Mouse (Mus musculus) right cerebral cortex, postnatal 25 days (tissue): Measurements from ENCODE around the gene Mylk.
A peak's percentile ranks its signal among the peaks of the same experiment; 100 is the strongest.

Experiments
- DNase-seq: peaks from one replicate; pipeline ENCODE4 v3.0.0; 2022

Gene Mylk

DNA sequence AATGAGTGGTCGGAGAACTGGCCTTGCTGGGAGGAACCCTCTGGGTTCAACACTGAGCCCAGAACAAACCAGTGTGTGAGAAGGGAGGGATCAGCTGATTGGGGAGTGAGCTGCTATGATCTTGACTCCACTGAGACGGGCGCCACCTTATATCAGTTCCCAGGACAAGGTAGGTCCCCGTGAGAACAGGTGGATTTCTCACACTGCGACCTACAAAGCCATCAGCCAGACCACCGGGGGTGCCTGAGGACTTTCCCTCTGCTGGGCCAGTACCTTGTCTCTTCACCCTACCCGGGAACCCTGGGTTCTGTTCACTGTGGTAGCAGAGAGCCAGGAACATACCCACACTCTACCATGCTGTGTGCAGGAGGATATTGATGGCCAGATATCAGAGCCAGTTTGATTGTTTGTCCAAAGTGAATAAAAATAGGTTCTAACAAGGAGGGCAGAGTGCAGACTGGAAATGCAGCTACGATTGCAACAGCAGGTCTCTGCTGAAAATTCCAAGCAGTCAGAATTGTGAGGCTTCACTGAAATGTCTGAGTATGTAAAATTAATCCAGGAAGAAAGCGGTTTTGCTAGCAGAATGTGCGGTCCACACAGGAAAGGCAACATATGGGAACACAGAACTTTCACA lies 248.8 kb downstream of the Mylk start:
- DNase-seq, result no peak

DNA sequence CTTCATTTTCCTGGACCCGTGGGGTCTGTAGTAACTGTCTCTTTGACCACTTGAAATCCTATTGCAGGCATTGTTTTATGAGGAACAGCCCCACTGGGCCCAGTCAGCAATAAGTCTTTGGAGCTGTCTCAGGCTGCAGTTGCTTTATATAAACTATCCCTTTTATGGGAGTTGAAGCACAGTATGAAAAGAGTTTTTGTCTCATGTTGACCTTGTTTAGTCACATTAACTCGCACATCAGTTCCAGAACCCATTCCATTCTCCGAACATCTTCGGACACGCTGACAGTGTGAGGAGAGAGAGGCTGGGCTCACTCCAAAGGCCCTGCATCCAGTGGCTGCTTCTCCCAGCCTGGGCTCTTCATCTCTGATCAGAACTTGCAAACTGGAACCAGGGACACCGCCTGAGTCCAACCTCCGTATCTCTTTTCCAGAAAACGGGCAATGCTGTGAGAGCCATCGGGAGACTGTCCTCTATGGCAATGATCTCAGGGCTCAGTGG lies 249.7 kb downstream of the Mylk start:
- DNase-seq, result no peak

GRCm38 (mm10) chr16:34996133-34996532 lies 251.1 kb downstream of the Mylk start:
- peak; percentile 79 for DNase-seq

GRCm38 (mm10) chr16:34997052-34997451 lies 252.0 kb downstream of the Mylk start:
- DNase-seq, result no peak

GRCm38 (mm10) chr16:34997576-34997975 lies 252.6 kb downstream of the Mylk start:
- no peak for DNase-seq

- DNase-seq, result no peak
Measured at GRCm38 (mm10) chr16:34999016-34999415, 254.0 kb downstream of the Mylk start.

DNA sequence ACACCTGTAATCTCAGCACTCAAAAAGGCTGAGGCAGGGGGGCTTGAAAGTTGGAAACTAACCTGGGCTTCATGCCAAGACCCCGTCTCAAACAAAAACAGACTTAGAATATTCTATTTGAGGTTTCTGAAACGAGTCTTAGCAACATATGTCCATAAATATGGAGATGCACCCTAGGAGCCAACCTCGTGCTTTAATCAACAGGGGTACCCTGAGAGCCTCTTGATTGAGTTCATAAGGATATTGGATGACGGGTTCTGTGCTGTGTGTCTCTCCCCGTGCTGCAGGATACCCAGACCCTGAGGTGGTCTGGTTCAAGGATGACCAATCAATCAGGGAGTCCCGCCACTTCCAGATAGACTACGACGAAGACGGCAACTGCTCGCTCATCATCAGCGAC lies 255.0 kb downstream of the Mylk start:
- DNase-seq, result no peak

GRCm38 (mm10) chr16:35000923-35001560 lies 256.0 kb downstream of the Mylk start:
- peak; percentile 53 for DNase-seq

DNA sequence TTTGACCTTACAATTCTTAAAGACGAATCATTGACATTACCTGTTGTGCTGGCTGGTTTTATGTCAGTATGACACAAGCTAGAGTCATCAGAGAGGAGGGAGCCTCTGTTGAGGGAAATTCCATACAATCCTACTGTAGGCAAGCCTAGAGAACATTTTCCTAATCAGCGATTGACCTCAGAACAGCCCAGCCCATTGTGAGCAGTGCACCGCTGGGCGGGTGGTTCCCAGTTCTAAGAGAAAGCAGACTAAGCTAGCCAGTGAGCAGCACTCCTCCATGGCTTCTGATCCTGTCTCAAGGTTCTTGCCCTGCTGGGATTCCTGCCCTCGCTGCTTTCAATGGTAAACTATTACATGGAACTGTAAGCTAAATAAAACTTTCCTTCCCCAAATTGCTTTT lies 259.3 kb downstream of the Mylk start:
- DNase-seq, result no peak

GRCm38 (mm10) chr16:35004756-35005155 lies 259.7 kb downstream of the Mylk start:
- no peak for DNase-seq

GRCm38 (mm10) chr16:35006251-35006650 lies 261.2 kb downstream of the Mylk start:
- no peak for DNase-seq

GRCm38 (mm10) chr16:35007361-35007760 lies 262.4 kb downstream of the Mylk start:
- DNase-seq, result no peak

GRCm38 (mm10) chr16:35008447-35008846 lies 263.4 kb downstream of the Mylk start:
- DNase-seq, result no peak

- no peak for DNase-seq
Measured at GRCm38 (mm10) chr16:35013501-35013900, 268.5 kb downstream of the Mylk start.

GRCm38 (mm10) chr16:35016491-35016890 lies 271.5 kb downstream of the Mylk start:
- DNase-seq, result no peak

- no peak for DNase-seq
Measured at GRCm38 (mm10) chr16:35018470-35018974, 273.5 kb downstream of the Mylk start.

DNA sequence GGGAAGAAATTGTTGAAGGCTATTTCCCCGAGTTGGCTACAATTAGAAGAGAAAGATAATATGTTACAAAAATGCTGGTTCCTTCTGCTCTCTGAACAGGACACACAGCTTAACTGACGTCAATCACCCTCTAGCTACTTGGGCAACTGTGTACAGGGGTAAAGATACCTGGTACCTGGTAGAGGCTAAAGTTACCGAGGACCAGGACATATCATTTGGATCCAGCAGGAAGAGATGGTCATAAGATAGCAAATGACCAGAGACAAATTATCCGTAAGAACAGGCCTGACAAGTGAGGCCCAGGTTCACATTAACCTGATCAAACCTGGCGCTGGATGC lies 276.9 kb downstream of the Mylk start:
- DNase-seq, result no peak

DNA sequence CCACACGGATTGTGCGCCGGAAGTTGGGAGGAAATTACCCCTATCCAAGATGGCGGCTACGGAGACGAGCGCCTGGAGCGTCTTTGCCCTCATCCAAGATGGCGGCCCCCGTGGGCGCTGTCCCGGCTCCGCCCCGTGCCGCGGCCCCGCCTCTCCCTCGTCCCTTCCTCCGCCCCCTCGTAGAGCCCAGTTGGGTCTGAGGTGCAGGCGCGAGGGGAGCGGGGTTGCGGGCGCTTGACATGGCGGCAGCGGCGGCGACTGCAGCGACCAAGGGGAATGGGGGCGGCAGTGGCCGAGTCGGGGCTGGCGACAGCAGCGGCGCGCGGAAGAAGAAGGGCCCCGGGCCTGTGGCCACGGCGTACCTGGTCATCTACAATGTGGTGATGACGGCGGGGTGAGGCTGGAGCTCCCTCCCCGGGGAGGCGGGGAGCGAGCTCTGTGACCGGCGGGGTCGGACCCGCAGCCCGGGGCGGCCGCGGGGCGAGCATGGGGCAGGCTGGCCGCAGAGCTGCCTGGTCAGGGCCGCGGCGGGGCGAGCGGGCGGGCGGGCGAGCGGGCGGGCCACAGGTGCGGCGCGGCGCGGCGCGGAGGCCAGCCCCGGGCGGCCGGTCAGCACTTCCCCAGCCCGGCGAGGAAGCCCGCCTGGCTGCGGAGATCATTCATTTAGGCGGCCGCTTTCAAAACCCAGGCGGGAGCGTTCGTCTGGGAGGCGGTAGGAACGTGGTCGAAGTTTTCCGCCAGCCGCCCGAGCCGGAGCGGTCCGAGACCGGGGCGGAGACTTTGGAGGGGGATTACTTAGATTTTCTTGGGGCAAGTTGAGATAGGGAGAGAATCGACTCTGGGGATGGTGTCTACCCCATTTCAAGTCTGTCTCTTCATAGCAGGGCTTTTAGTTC lies 277.5 kb downstream of the Mylk start, which contains the start of gene Hacd2:
Hacd2 (plus strand) TSS at position 187 of the 896 bp plus-strand sequence.
- peak; percentile 96 for DNase-seq

DNA sequence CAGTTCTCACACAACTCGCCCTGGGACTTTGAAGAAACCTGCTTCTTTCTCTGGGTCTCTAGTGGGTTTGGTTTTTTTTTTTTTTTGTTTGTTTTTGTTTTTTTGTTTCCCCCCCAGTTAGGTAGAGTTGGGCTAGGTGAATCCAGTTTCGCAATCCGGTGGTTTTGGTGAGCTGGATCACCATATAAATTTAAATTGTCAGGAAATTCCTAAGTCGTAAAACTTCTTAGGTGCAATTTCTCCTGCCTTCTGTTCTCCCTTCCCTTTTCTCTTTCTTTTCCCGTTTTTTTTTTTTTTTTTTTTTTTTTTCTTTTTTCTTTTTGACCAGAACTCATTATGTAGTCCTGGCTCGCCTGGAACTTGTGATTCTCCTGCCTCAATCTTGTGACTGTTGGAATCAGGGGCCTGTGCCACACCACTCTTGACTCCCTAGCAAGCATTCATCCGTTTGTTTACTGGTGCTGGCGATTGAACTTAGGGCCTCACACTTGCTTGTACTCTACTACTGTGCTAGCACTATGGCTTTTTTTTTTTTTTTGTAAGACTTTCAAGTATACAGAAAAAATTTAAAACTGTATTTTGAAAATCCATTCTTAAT lies 278.2 kb downstream of the Mylk start:
- DNase-seq, result no peak

DNA sequence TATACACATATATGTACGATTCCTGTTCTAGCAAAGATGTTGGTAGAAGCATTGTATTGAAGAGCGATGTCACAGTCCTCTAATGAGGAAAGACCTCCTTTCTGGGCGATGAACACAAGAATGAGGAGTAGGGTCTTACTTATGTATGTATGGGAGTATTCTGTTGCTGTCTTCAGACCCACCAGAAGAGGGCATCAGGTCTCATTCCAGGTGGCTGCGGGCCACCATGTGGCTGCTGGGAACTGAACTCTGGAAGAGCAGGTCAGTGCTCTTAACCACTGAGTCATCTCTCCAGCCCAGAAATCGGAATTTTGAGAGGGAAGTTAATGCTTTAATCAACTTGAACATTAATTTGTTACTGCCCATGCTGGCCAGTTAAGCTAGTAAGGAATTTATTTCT lies 279.3 kb downstream of the Mylk start:
- no peak for DNase-seq

GRCm38 (mm10) chr16:35025347-35025746 lies 280.3 kb downstream of the Mylk start:
- no peak for DNase-seq

GRCm38 (mm10) chr16:35033241-35033640 lies 288.2 kb downstream of the Mylk start:
- no peak for DNase-seq
